Mouse (Mus musculus) left cerebral cortex, adult 9 months (tissue): ENCODE results near the gene Rnf145.

Source experiments
- DNase-seq, 2 experiments: peaks; one replicate each; pipeline ENCODE4 v3.0.0; 2022; ENCODE audit warnings: low spot score in 2 of 2

Gene Rnf145

GRCm38 (mm10) chr11:44518281-44519095 lies at the start of gene Rnf145:
Gene Rnf145 (plus strand): TSS chr11:44518964.
- peak; percentile 68 to 85 for DNase-seq

GRCm38 (mm10) chr11:44469646-44470431 lies 48.9 kb upstream of the Rnf145 start:
- DNase-seq = no peak

GRCm38 (mm10) chr11:44470432-44471336 lies 48.1 kb upstream of the Rnf145 start, which contains the start of gene Ublcp1:
Gene Ublcp1 (minus strand): TSS chr11:44470498.
- peak; percentile 77 to 93 for DNase-seq

- peak in 1 of 2 experiments; percentile 6 for DNase-seq
Measured at GRCm38 (mm10) chr11:44471337-44471995, 47.3 kb upstream of the Rnf145 start.

- no peak for DNase-seq
Measured at GRCm38 (mm10) chr11:44475467-44475866, 43.3 kb upstream of the Rnf145 start.

GRCm38 (mm10) chr11:44476445-44476844 lies 42.3 kb upstream of the Rnf145 start:
- DNase-seq = no peak

GRCm38 (mm10) chr11:44478382-44478781 lies 40.4 kb upstream of the Rnf145 start:
- no peak for DNase-seq

GRCm38 (mm10) chr11:44480246-44480645 lies 38.5 kb upstream of the Rnf145 start:
- DNase-seq = no peak

- no peak for DNase-seq
Measured at GRCm38 (mm10) chr11:44485089-44485736, 33.6 kb upstream of the Rnf145 start.

- no peak for DNase-seq
Measured at GRCm38 (mm10) chr11:44489117-44489516, 29.6 kb upstream of the Rnf145 start.

- DNase-seq = no peak
Measured at GRCm38 (mm10) chr11:44494643-44495323, 24.0 kb upstream of the Rnf145 start.

GRCm38 (mm10) chr11:44496217-44496616 lies 22.5 kb upstream of the Rnf145 start:
- no peak for DNase-seq

- DNase-seq = no peak
Measured at GRCm38 (mm10) chr11:44498412-44499272, 20.1 kb upstream of the Rnf145 start.

- DNase-seq = no peak
Measured at GRCm38 (mm10) chr11:44500966-44501365, 17.8 kb upstream of the Rnf145 start.

- no peak for DNase-seq
Measured at GRCm38 (mm10) chr11:44501477-44501876, 17.3 kb upstream of the Rnf145 start.

- DNase-seq = no peak
Measured at GRCm38 (mm10) chr11:44502931-44503330, 15.8 kb upstream of the Rnf145 start.

- DNase-seq = no peak
Measured at GRCm38 (mm10) chr11:44504146-44504545, 14.6 kb upstream of the Rnf145 start.

- no peak for DNase-seq
Measured at GRCm38 (mm10) chr11:44504761-44505160, 14.0 kb upstream of the Rnf145 start.

GRCm38 (mm10) chr11:44508876-44509275 lies 9.9 kb upstream of the Rnf145 start:
- DNase-seq = no peak
